In genomic region chr6:110668447-110668846, GRCm38 (mm10) we compare ENCODE assay signal across 21 mouse cellular contexts. TPM values are rescaled to one million over a fixed set of nuclear protein-coding genes. Genes with fewer than 3 reads are reported as not detected.
A peak's percentile ranks its signal among the peaks of the same experiment; 100 is the strongest.
DNase-seq lines count a peak whose midpoint lies in the region; ATAC-seq and TF ChIP-seq lines count a peak whose summit lies in the region.
"Had no signal": no experiment of that assay in that cellular context is flagged by ENCODE, and none has a peak within 500 bp of the region (broad histone marks: within the 10 kb centered on the region; RNA-seq: fewer than 3 reads in every experiment).

No protein-coding gene starts in this region.

- no peak for TF ChIP-seq CTCF in midbrain, postnatal 0 days (IDR thresholded peaks at IDR 0.05)

- 63% methylated on average over 5 of the region's 5 CpGs for WGBS in forebrain, embryonic 14.5 days
- WGBS in forebrain, embryonic 12.5 days = 70% methylated on average over 5 of the region's 5 CpGs
- 47% methylated on average over 5 of the region's 5 CpGs for WGBS in lung, embryonic 16.5 days
- WGBS in midbrain, postnatal 0 days = 65% methylated on average over 5 of the region's 5 CpGs
- WGBS in midbrain, embryonic 15.5 days = 56% methylated on average over 5 of the region's 5 CpGs

- DNase-seq in forebrain, embryonic 14.5 days (ENCODE audit: low spot score) = peak; percentile 28
- DNase-seq in left cerebral cortex, postnatal 4 days = peak; percentile 22
- DNase-seq in left cerebral cortex, adult 18-20 months (ENCODE audit: low spot score in 2 of 2) = no peak
- DNase-seq in lung, postnatal 36 days = no peak
- DNase-seq in midbrain, postnatal 0 days (ENCODE audit: low spot score) = peak; percentile 37
- DNase-seq: adrenal gland, postnatal 10 days; cerebellum, adult 11-12 months; cerebellum, adult 9-10 months; cerebellum, postnatal 25 days; forebrain, postnatal 0 days; gastrocnemius, postnatal 36 days; heart, adult 11 months; heart, postnatal 36 days had no signal

- no peak overlapping the region for H3K27ac ChIP-seq in forebrain, embryonic 14.5 days (ENCODE audit: low read depth, low read length)
- H3K27ac ChIP-seq in forebrain, embryonic 12.5 days = no peak overlapping the region
- H3K27ac ChIP-seq in lung, embryonic 16.5 days (ENCODE audit: low read length) = no peak overlapping the region
- no peak overlapping the region for H3K27ac ChIP-seq in midbrain, postnatal 0 days (ENCODE audit: low read depth, low read length)
- H3K27ac ChIP-seq in midbrain, embryonic 15.5 days = no peak overlapping the region
- H3K27ac ChIP-seq: embryonic facial prominence, embryonic 13.5 days; heart, embryonic 13.5 days; hindbrain, embryonic 15.5 days had no signal

- H3K27me3 ChIP-seq in forebrain, embryonic 14.5 days (replicated peaks; ENCODE audit: control insufficient read depth, insufficient read depth, low read length) = no peaks in the 10 kb centered on the region
- no peaks in the 10 kb centered on the region for H3K27me3 ChIP-seq in forebrain, embryonic 12.5 days
- H3K27me3 ChIP-seq in lung, embryonic 16.5 days (ENCODE audit: control insufficient read depth, insufficient read depth, low read depth, low read length) = no peaks in the 10 kb centered on the region
- H3K27me3 ChIP-seq in midbrain, postnatal 0 days (ENCODE audit: insufficient read depth, low read length) = no peaks in the 10 kb centered on the region
- no peaks in the 10 kb centered on the region for H3K27me3 ChIP-seq in midbrain, embryonic 15.5 days (replicated peaks)
- H3K27me3 ChIP-seq: embryonic facial prominence, embryonic 13.5 days; heart, embryonic 13.5 days; hindbrain, embryonic 15.5 days had no signal

- H3K4me1 ChIP-seq in forebrain, embryonic 14.5 days (ENCODE audit: control insufficient read depth, insufficient read depth, low read length) = no peaks in the 10 kb centered on the region
- no peaks in the 10 kb centered on the region for H3K4me1 ChIP-seq in forebrain, embryonic 12.5 days
- no peaks in the 10 kb centered on the region for H3K4me1 ChIP-seq in lung, embryonic 16.5 days (replicated peaks; ENCODE audit: control insufficient read depth, insufficient read depth, low read length)
- H3K4me1 ChIP-seq in midbrain, postnatal 0 days (ENCODE audit: insufficient read depth, low read length) = no peaks in the 10 kb centered on the region
- H3K4me1 ChIP-seq in midbrain, embryonic 15.5 days = no peaks in the 10 kb centered on the region
- H3K4me1 ChIP-seq: embryonic facial prominence, embryonic 13.5 days; heart, embryonic 13.5 days; hindbrain, embryonic 15.5 days had no signal

- H3K4me2 ChIP-seq in forebrain, embryonic 14.5 days (ENCODE audit: low read length) = no peak overlapping the region
- no peak overlapping the region for H3K4me2 ChIP-seq in forebrain, embryonic 12.5 days
- no peak overlapping the region for H3K4me2 ChIP-seq in lung, embryonic 16.5 days (ENCODE audit: low read depth, low read length)
- H3K4me2 ChIP-seq in midbrain, postnatal 0 days (ENCODE audit: low read depth, low read length, poor library complexity, severe bottlenecking) = no peak overlapping the region
- no peak overlapping the region for H3K4me2 ChIP-seq in midbrain, embryonic 15.5 days
- H3K4me2 ChIP-seq: embryonic facial prominence, embryonic 13.5 days; heart, embryonic 13.5 days; hindbrain, embryonic 15.5 days had no signal

- no peak overlapping the region for H3K4me3 ChIP-seq in forebrain, embryonic 14.5 days (ENCODE audit: low read depth, low read length)
- H3K4me3 ChIP-seq in forebrain, embryonic 12.5 days (replicated peaks) = no peak overlapping the region
- no peak overlapping the region for H3K4me3 ChIP-seq in lung, embryonic 16.5 days (ENCODE audit: low read length)
- H3K4me3 ChIP-seq in midbrain, postnatal 0 days (ENCODE audit: low read depth, low read length) = no peak overlapping the region
- no peak overlapping the region for H3K4me3 ChIP-seq in midbrain, embryonic 15.5 days
- H3K4me3 ChIP-seq: embryonic facial prominence, embryonic 13.5 days; heart, embryonic 13.5 days; hindbrain, embryonic 15.5 days had no signal

- H3K36me3 ChIP-seq in forebrain, embryonic 14.5 days (ENCODE audit: control insufficient read depth, insufficient read depth, low read length) = no peaks in the 10 kb centered on the region
- H3K36me3 ChIP-seq in forebrain, embryonic 12.5 days (replicated peaks) = no peaks in the 10 kb centered on the region
- no peaks in the 10 kb centered on the region for H3K36me3 ChIP-seq in lung, embryonic 16.5 days (ENCODE audit: control insufficient read depth, insufficient read depth, low read length)
- H3K36me3 ChIP-seq in midbrain, postnatal 0 days (ENCODE audit: insufficient read depth, low read length) = no peaks in the 10 kb centered on the region
- no peaks in the 10 kb centered on the region for H3K36me3 ChIP-seq in midbrain, embryonic 15.5 days (replicated peaks)
- H3K36me3 ChIP-seq: embryonic facial prominence, embryonic 13.5 days; heart, embryonic 13.5 days; hindbrain, embryonic 15.5 days had no signal

- no peak overlapping the region for H3K9ac ChIP-seq in forebrain, embryonic 14.5 days (ENCODE audit: low read length)
- H3K9ac ChIP-seq in forebrain, embryonic 12.5 days = no peak overlapping the region
- no peak overlapping the region for H3K9ac ChIP-seq in lung, embryonic 16.5 days (ENCODE audit: low read length)
- H3K9ac ChIP-seq in midbrain, postnatal 0 days (replicated peaks; ENCODE audit: low read length, poor library complexity, severe bottlenecking) = no peak overlapping the region
- H3K9ac ChIP-seq in midbrain, embryonic 15.5 days = no peak overlapping the region
- H3K9ac ChIP-seq: embryonic facial prominence, embryonic 13.5 days; forebrain, postnatal 0 days; heart, embryonic 13.5 days; hindbrain, embryonic 15.5 days had no signal

- intact Hi-C loops in left cerebral cortex, postnatal 4 days (cut with DNase I) = no loop called here

- no peaks in the 10 kb centered on the region for H3K9me3 ChIP-seq in forebrain, embryonic 14.5 days (replicated peaks; ENCODE audit: control insufficient read depth, low read length)
- H3K9me3 ChIP-seq in forebrain, embryonic 12.5 days = no peaks in the 10 kb centered on the region
- H3K9me3 ChIP-seq in lung, embryonic 16.5 days (ENCODE audit: control insufficient read depth, low read length) = no peaks in the 10 kb centered on the region
- no peaks in the 10 kb centered on the region for H3K9me3 ChIP-seq in midbrain, postnatal 0 days (ENCODE audit: low read length)
- no peaks in the 10 kb centered on the region for H3K9me3 ChIP-seq in midbrain, embryonic 15.5 days
- H3K9me3 ChIP-seq: embryonic facial prominence, embryonic 13.5 days; heart, embryonic 13.5 days; hindbrain, embryonic 15.5 days had no signal

- no peak for ATAC-seq in forebrain, embryonic 14.5 days
- no peak for ATAC-seq in forebrain, embryonic 12.5 days (ENCODE audit: low FRiP score)
- peak; percentile 36; the same call in 1 of the 2 replicates for ATAC-seq in lung, embryonic 16.5 days (ENCODE audit: low read depth)
- no peak for ATAC-seq in midbrain, postnatal 0 days (ENCODE audit: low FRiP score)
- no peak for ATAC-seq in midbrain, embryonic 15.5 days (replicated peaks)
- ATAC-seq: forebrain, postnatal 0 days had no signal

RNA-seq across cellular contexts. Expression of gene Grm7, which starts 23.1 kb away (rescaled TPM):
- 5.6 and 9.1 TPM in 2 replicates for polyA plus RNA-seq in forebrain, embryonic 14.5 days (2014; fragmentation: Nextera tagmentation; extraction: Ambion mirVana)
- 2.3 and 3.2 TPM in 2 replicates for polyA plus RNA-seq in forebrain, embryonic 12.5 days (2016; fragmentation: Nextera tagmentation; extraction: Ambion mirVana)
- total RNA-seq in left cerebral cortex, postnatal 4 days (2021) = 10 to 100 TPM; 77.8 to 78.8 TPM
- 10 to 100 TPM; 66.6 to 73.5 TPM for total RNA-seq in left cerebral cortex, adult 18-20 months (2021)
- 0.11 and 0.30 TPM in 2 replicates for polyA plus RNA-seq in lung, embryonic 16.5 days (2015; fragmentation: Nextera tagmentation; extraction: Ambion mirVana)
- total RNA-seq in midbrain, postnatal 0 days (2014; rRNA removed) = 51.9 and 53.1 TPM in 2 replicates
- 28.0 and 28.5 TPM in 2 replicates for polyA plus RNA-seq in midbrain, postnatal 0 days (2015; fragmentation: Nextera tagmentation; extraction: Ambion mirVana)
- polyA plus RNA-seq in midbrain, embryonic 15.5 days (2015; fragmentation: Nextera tagmentation; extraction: Ambion mirVana) = 25.7 and 30.1 TPM in 2 replicates
- total RNA-seq: gastrocnemius, adult 8-10 months; gastrocnemius, postnatal 36 days; MEL had no signal

Comparison
In these comparisons a context has a peak if more than half of its experiments do, and no peak if none do; other contexts are left out.
1. DNase-seq: peak in forebrain, embryonic 14.5 days (single experiment), left cerebral cortex, postnatal 4 days (single experiment) and midbrain, postnatal 0 days (single experiment); none in left cerebral cortex, adult 18-20 months (0 of 2) and lung, postnatal 36 days (single experiment).